Mouse (Mus musculus): Measurements from ENCODE around the gene Cald1.

- no peak for TF ChIP-seq CTCF (IDR thresholded peaks at IDR 0.05; ENCODE audit: low read depth)
- no peak for TF ChIP-seq EP300 (IDR thresholded peaks at IDR 0.05; ENCODE audit: low read depth)
These were observed 129.2 kb downstream of the Cald1 start for GRCm38 (mm10) chr6:34727316-34727983.
